Mouse (Mus musculus) heart, embryonic 16.5 days (tissue): ENCODE results near the gene Agpat2. TPM values are rescaled to one million over a fixed set of nuclear protein-coding genes. Genes with fewer than 3 reads are reported as not detected.
A peak's percentile ranks its signal among the peaks of the same experiment; 100 is the strongest.

Experiments
- ATAC-seq: fragments of 200-750 bp; cut with Nextera tagmentation; replicated peaks from 2 replicates; pipeline ENCODE4 v1.8.0; 2017; ENCODE audit warnings: moderate number of reproducible peaks; ENCODE audit not compliant: insufficient read depth, low FRiP score; ENCODE audit errors: extremely low read depth
- H3K27ac ChIP-seq: fragments of 300-500 bp; sonication (generic); 2 replicates; pipeline ENCODE4 v1.5.1; 2014; ENCODE audit warnings: mild to moderate bottlenecking, low read length, control low read depth, moderate library complexity
- H3K27me3 ChIP-seq: fragments of 300-500 bp; sonication (generic); 2 replicates; pipeline ENCODE4 v1.6.1; 2014; ENCODE audit warnings: low read length, mixed read lengths; ENCODE audit not compliant: control insufficient read depth, insufficient read depth
- H3K36me3 ChIP-seq: fragments of 300-500 bp; sonication (generic); 2 replicates; pipeline ENCODE4 v1.6.1; 2014; ENCODE audit not compliant: control insufficient read depth, insufficient read depth
- H3K4me1 ChIP-seq: fragments of 300-500 bp; sonication (generic); 2 replicates; pipeline ENCODE4 v1.6.1; 2014; ENCODE audit warnings: low read length, mixed read lengths; ENCODE audit not compliant: control insufficient read depth, insufficient read depth
- H3K4me2 ChIP-seq: fragments of 300-500 bp; sonication (generic); 2 replicates; pipeline ENCODE4 v1.6.1; 2014; ENCODE audit warnings: low read depth, mild to moderate bottlenecking, control low read depth, low read length
- H3K4me3 ChIP-seq: fragments of 300-500 bp; sonication (generic); 2 replicates; pipeline ENCODE4 v1.5.1; 2014; ENCODE audit warnings: mild to moderate bottlenecking, control low read depth, low read length
- H3K9ac ChIP-seq: fragments of 300-500 bp; sonication (generic); 2 replicates; pipeline ENCODE4 v1.6.1; 2014; ENCODE audit warnings: low read length, control low read depth
- H3K9me3 ChIP-seq: fragments of 300-500 bp; sonication (generic); replicated peaks from 2 replicates; pipeline ENCODE4 v1.6.1; 2016; ENCODE audit warnings: low read length; ENCODE audit not compliant: control insufficient read depth
- WGBS: fragments of 180-500 bp; shearing (Covaris S2); extraction: QIAGEN DNeasy Blood & Tissue Kit; methylation state at CpG from one replicate; pipeline ENCODE4 v1.1.7; 2014; 5-methylcytosine and 5-hydroxymethylcytosine counted together
- polyA plus RNA-seq: library from polyadenylated mRNA; unstranded; fragments of >200 nt; fragmentation: Nextera tagmentation; extraction: Ambion mirVana; gene quantifications from 2 replicates; pipeline ENCODE4 v1.2.1, GENCODE M21; 2015

Agpat2 gene
- 25.9 and 28.5 TPM in 2 replicates for polyA plus RNA-seq

DNA sequence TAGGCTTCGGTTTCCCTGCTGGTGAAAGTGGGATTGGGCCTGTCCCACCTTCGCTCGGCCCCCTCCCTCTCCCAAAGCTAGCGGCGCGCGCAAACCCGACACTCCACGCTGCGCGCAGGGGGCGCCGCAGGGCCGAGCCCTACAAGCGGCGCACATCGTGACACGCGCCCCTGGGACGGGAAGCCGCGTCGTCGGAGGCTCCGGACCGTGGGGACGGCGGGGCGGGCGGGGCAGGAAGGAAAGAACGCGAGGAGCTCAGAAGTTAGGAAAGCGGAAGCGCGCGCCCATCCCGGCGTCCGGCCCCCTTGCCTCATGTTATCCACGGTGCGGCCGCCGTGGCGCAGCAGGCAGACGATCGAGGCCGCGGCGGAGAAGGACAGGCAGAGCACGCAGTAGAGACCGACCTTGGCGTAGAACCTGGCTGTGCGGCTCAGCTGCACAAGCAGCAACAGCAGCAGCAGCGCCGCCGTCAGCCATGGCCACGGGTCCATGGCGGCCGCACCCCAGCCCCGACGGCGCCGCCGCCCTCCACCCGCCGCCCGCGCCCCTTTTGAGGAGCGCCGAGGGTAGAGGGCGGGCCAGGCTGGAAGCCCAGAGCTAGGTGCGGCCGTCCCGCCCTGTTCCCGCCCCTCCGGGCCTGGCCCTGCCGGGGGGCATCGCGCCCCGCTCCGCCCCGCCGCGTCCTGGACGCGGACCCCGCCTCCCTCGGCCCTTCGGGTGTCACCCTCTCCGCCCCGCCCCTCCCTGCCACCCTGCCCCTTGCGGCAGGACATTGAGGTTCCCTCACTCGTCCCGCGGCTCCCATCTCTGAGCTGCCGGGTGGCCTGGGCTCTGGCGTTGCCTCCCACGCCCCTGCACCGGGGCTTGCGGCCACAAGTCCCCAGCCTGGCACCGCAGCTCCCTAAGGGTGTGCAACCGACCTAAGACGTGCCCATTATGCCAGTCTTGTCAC, at the start of gene Agpat2:
Gene Agpat2, minus strand, starts transcription at position 698 of the 952 bp plus-strand sequence.
- Histone ChIP-seq H3K9me3 (no peaks in the 10 kb centered on the region), H3K4me1 (peaks cover 28% of the 10 kb centered on the region), H3K4me2 (peak within 1 kb of the TSS; percentile 66), H3K9ac (peak within 1 kb of the TSS; percentile 74), H3K4me3 (peak within 1 kb of the TSS; percentile 61), H3K27ac (peak within 1 kb of the TSS; percentile 66), H3K27me3 (no peaks in the 10 kb centered on the region), H3K36me3 (no peaks in the 10 kb centered on the region)
- peak; percentile 90 for ATAC-seq
- WGBS = under 1% methylated on average over 95 of the region's 103 CpGs

GRCm38 (mm10) chr2:26646643-26647293, 42.6 kb upstream of the Agpat2 start:
- no peak overlapping the region for H3K4me3 ChIP-seq
- no peaks in the 10 kb centered on the region for H3K9me3 ChIP-seq
- no peak overlapping the region for H3K4me2 ChIP-seq
- no peaks in the 10 kb centered on the region for H3K27me3 ChIP-seq
- 13% methylated on average over 3 of the region's 3 CpGs for WGBS
- no peaks in the 10 kb centered on the region for H3K36me3 ChIP-seq
- no peaks in the 10 kb centered on the region for H3K4me1 ChIP-seq
- H3K9ac ChIP-seq = no peak overlapping the region
- ATAC-seq = peak; percentile 96
- H3K27ac ChIP-seq = no peak overlapping the region

- Histone ChIP-seq H3K4me1 (peaks cover 3% of the 10 kb centered on the region), H3K27me3 (no peaks in the 10 kb centered on the region), H3K4me2 (no peak overlapping the region), H3K9me3 (no peaks in the 10 kb centered on the region), H3K9ac (no peak overlapping the region), H3K4me3 (no peak overlapping the region), H3K27ac (no peak overlapping the region), H3K36me3 (no peaks in the 10 kb centered on the region)
- WGBS = 57% methylated on average over 2 of the region's 2 CpGs
- ATAC-seq = no peak
Measured at GRCm38 (mm10) chr2:26643942-26644341, 39.7 kb upstream of the Agpat2 start.

GRCm38 (mm10) chr2:26641006-26641647, 36.9 kb upstream of the Agpat2 start:
- 72% methylated on average over 7 of the region's 7 CpGs for WGBS
- ATAC-seq = no peak
- Histone ChIP-seq H3K9me3 (no peaks in the 10 kb centered on the region), H3K36me3 (peaks cover 20% of the 10 kb centered on the region), H3K4me1 (peaks cover 17% of the 10 kb centered on the region), H3K9ac (peak overlapping the region; percentile 55), H3K27me3 (no peaks in the 10 kb centered on the region), H3K27ac (no peak overlapping the region), H3K4me3 (no peak overlapping the region), H3K4me2 (no peak overlapping the region)

- ATAC-seq = peak; percentile 85
- H3K4me3 ChIP-seq = peak overlapping the region; percentile 100
- peak overlapping the region; percentile 99 for H3K9ac ChIP-seq
- no peaks in the 10 kb centered on the region for H3K27me3 ChIP-seq
- H3K27ac ChIP-seq = peak overlapping the region; percentile 75
- H3K4me2 ChIP-seq = peak overlapping the region; percentile 71
- peaks cover 23% of the 10 kb centered on the region for H3K36me3 ChIP-seq
- no peaks in the 10 kb centered on the region for H3K9me3 ChIP-seq
- H3K4me1 ChIP-seq = peaks cover 17% of the 10 kb centered on the region
- 3% methylated on average over 49 of the region's 49 CpGs for WGBS
Measured at GRCm38 (mm10) chr2:26639838-26640830, 35.9 kb upstream of the Agpat2 start.

DNA sequence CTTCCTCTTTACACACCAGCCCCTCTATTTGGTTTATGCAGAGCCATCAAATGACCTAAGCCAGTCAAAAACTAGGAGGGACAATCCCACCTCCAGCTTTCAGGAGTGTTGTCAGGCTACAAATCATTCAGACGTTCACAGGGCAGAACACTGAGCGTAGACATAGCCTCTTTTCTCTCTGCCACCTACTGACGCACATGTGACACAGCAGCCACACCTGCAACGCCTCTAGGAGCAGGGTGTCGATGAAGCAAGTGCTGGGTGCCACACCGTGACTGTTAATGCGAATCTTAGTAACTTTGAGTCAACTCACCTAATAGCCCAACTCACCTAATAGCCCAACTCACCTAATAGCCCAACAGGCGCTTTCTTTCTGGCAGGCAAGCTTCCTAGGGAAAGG, 34.9 kb upstream of the Agpat2 start:
- Histone ChIP-seq H3K9me3 (no peaks in the 10 kb centered on the region), H3K4me2 (peak overlapping the region; percentile 71), H3K27me3 (no peaks in the 10 kb centered on the region), H3K4me1 (peaks cover 17% of the 10 kb centered on the region), H3K4me3 (peak overlapping the region; percentile 100), H3K36me3 (peaks cover 23% of the 10 kb centered on the region), H3K27ac (no peak overlapping the region), H3K9ac (peak overlapping the region; percentile 99)
- WGBS = 5% methylated on average over 8 of the region's 8 CpGs
- 0 out of 2 replicates have a peak, but pooled peaks have one; percentile 33 for ATAC-seq

DNA sequence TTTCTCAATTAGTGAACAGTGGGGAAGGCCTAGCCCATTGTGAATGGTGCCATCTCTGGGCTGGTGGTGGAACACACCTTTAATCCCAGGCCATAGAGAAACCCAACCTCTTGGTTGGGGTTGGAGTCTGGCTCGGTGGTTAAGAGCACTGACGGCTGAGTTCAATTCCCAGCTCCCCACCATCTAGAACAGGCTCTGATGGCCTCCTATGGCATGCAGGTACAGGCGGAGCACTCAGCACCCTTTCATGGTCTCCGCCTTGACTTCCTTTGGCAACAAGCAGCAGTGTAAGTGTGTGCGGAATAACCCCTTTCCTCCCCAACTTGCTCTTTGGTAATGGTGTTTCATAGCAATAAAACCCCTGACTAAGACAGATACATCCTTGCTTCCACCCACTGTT, 34.4 kb upstream of the Agpat2 start:
- H3K4me3 ChIP-seq = peak overlapping the region; percentile 100
- no peaks in the 10 kb centered on the region for H3K27me3 ChIP-seq
- H3K27ac ChIP-seq = no peak overlapping the region
- H3K9ac ChIP-seq = peak overlapping the region; percentile 99; the same call in 1 of the 2 replicates
- no peak for ATAC-seq
- H3K4me2 ChIP-seq = peak overlapping the region; percentile 71
- peaks cover 23% of the 10 kb centered on the region for H3K36me3 ChIP-seq
- no peaks in the 10 kb centered on the region for H3K9me3 ChIP-seq
- 71% methylated on average over 5 of the region's 5 CpGs for WGBS
- peaks cover 17% of the 10 kb centered on the region for H3K4me1 ChIP-seq

- H3K36me3 ChIP-seq = peaks cover 23% of the 10 kb centered on the region
- H3K27me3 ChIP-seq = no peaks in the 10 kb centered on the region
- 72% methylated on average over 5 of the region's 5 CpGs for WGBS
- no peak overlapping the region for H3K27ac ChIP-seq
- H3K4me3 ChIP-seq = no peak overlapping the region
- H3K4me1 ChIP-seq = peaks cover 17% of the 10 kb centered on the region
- peak overlapping the region; percentile 42; the same call in 1 of the 2 replicates for H3K9ac ChIP-seq
- H3K4me2 ChIP-seq = peak overlapping the region; percentile 71; the same call in 1 of the 2 replicates
- no peak for ATAC-seq
- no peaks in the 10 kb centered on the region for H3K9me3 ChIP-seq
Measured at GRCm38 (mm10) chr2:26638039-26638438, 33.8 kb upstream of the Agpat2 start.
